In the genomic region with DNA sequence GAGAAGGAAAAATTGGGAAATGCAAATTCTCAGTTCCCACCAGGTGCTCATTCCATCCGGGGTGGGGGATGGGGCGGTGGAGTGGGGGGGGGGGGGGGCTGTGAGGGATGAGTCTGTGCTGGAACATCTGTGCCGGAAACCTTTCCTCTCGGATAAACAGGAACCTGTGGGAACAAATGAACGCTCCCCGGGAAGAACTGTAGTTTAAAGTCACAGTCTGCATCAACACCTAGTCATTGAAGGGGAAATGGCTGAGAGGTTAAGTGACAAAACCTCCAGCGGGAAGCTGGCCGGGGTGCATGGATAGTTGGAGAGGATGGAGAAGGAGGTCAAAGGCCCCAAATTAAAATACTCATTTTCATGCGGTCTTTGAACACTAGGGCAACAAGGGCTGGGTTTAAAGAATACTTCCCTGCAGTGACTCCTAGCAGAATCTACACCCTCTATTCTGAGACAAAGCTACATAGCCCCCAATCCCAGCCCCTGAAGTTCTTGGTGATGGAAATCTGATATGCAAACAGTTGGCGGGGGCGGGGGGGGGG, we compare ENCODE assay signal across 11 mouse cellular contexts. TPM values are rescaled to one million over a fixed set of nuclear protein-coding genes. Genes with fewer than 3 reads are reported as not detected.
DNase-seq lines count a peak whose midpoint lies in the region; ATAC-seq lines count a peak whose summit lies in the region.
"Had no signal": no experiment of that assay in that cellular context is flagged by ENCODE, and none has a peak within 500 bp of the region (broad histone marks: within the 10 kb centered on the region; RNA-seq: fewer than 3 reads in every experiment).

No protein-coding gene starts in this region.

- peaks cover 11% of the 10 kb centered on the region for H3K4me1 ChIP-seq in heart, embryonic 12.5 days (replicated peaks)
- no peaks in the 10 kb centered on the region for H3K4me1 ChIP-seq in forebrain, embryonic 13.5 days
- H3K4me1 ChIP-seq in liver, embryonic 13.5 days (replicated peaks), result peaks cover 22% of the 10 kb centered on the region

- H3K9ac ChIP-seq in heart, embryonic 12.5 days, result no peak overlapping the region
- no peak overlapping the region for H3K9ac ChIP-seq in forebrain, embryonic 13.5 days
- no peak overlapping the region for H3K9ac ChIP-seq in liver, embryonic 13.5 days

- DNase-seq in heart, postnatal 14 days, result no peak
- DNase-seq in ZHBTc4 (ENCODE audit: low read depth, low spot score), result peak; percentile 50
- DNase-seq in liver, embryonic 13.5 days, result no peak
- DNase-seq in adrenal gland, adult 8-10 months, result no peak
- no peak for DNase-seq in spleen, adult 18-20 months
- no peak for DNase-seq in layer of hippocampus, adult 9-11 months
- DNase-seq: thymus, postnatal 14 days had no signal

- H3K9me3 ChIP-seq in heart, embryonic 12.5 days (replicated peaks), result no peaks in the 10 kb centered on the region
- no peaks in the 10 kb centered on the region for H3K9me3 ChIP-seq in forebrain, embryonic 13.5 days (replicated peaks)
- H3K9me3 ChIP-seq in liver, embryonic 13.5 days (replicated peaks), result no peaks in the 10 kb centered on the region

- peak overlapping the region; percentile 78 for H3K4me2 ChIP-seq in heart, embryonic 12.5 days
- H3K4me2 ChIP-seq in forebrain, embryonic 13.5 days, result peak overlapping the region; percentile 39; the same call in 1 of the 2 replicates
- H3K4me2 ChIP-seq in liver, embryonic 13.5 days, result peak overlapping the region; percentile 23; the same call in 1 of the 2 replicates

- no peak for ATAC-seq in heart, embryonic 12.5 days (ENCODE audit: insufficient number of reproducible peaks, low FRiP score)
- ATAC-seq in forebrain, embryonic 13.5 days, result peak; percentile 8; the same call in 1 of the 2 replicates
- no peak for ATAC-seq in liver, embryonic 13.5 days (ENCODE audit: low read depth)

- intact Hi-C loops in heart, postnatal 14 days (cut with DNase I), result no loop called here

- H3K27me3 ChIP-seq in heart, embryonic 12.5 days (replicated peaks), result no peaks in the 10 kb centered on the region
- no peaks in the 10 kb centered on the region for H3K27me3 ChIP-seq in forebrain, embryonic 13.5 days
- H3K27me3 ChIP-seq in liver, embryonic 13.5 days, result no peaks in the 10 kb centered on the region
- H3K27me3 ChIP-seq: CH12.LX had no signal

- no peaks in the 10 kb centered on the region for H3K36me3 ChIP-seq in heart, embryonic 12.5 days
- H3K36me3 ChIP-seq in forebrain, embryonic 13.5 days (ENCODE audit: poor library complexity, severe bottlenecking), result no peaks in the 10 kb centered on the region
- H3K36me3 ChIP-seq in liver, embryonic 13.5 days, result no peaks in the 10 kb centered on the region

- 9% methylated on average over 11 of the region's 11 CpGs for WGBS in heart, embryonic 12.5 days
- WGBS in forebrain, embryonic 13.5 days, result 8% methylated on average over 11 of the region's 11 CpGs
- WGBS in liver, embryonic 13.5 days (ENCODE audit: insufficient replicate concordance), result 17% methylated on average over 11 of the region's 11 CpGs

- H3K27ac ChIP-seq in heart, embryonic 12.5 days (ENCODE audit: poor library complexity, severe bottlenecking), result no peak overlapping the region
- H3K27ac ChIP-seq in forebrain, embryonic 13.5 days, result no peak overlapping the region
- no peak overlapping the region for H3K27ac ChIP-seq in liver, embryonic 13.5 days

- H3K4me3 ChIP-seq in heart, embryonic 12.5 days, result no peak overlapping the region
- no peak overlapping the region for H3K4me3 ChIP-seq in forebrain, embryonic 13.5 days
- H3K4me3 ChIP-seq in liver, embryonic 13.5 days (replicated peaks), result no peak overlapping the region
- H3K4me3 ChIP-seq: myocyte had no signal

RNA-seq across cellular contexts. Expression of gene Glyatl3, which starts 10.0 kb away (rescaled TPM):
- not detected in 2 replicates for polyA plus RNA-seq in heart, embryonic 12.5 days (2016; fragmentation: Nextera tagmentation; extraction: Ambion mirVana)
- not detected for total RNA-seq in heart, postnatal 14 days (2021)
- not detected in 2 replicates for polyA plus RNA-seq in forebrain, embryonic 13.5 days (2015; fragmentation: Nextera tagmentation; extraction: Ambion mirVana)
- polyA plus RNA-seq in liver, embryonic 13.5 days (2015; fragmentation: Nextera tagmentation; extraction: Ambion mirVana), result not detected in 2 replicates
- not detected for total RNA-seq in adrenal gland, adult 8-10 months (2022)
- total RNA-seq: CH12.LX had no signal
- polyA plus RNA-seq: myocyte had no signal

RNA-seq across cellular contexts. Expression of gene 9130008F23Rik, which starts 23.8 kb away (rescaled TPM):
- 3.4 and 4.5 TPM in 2 replicates for polyA plus RNA-seq in heart, embryonic 12.5 days (2016; fragmentation: Nextera tagmentation; extraction: Ambion mirVana)
- under 1 TPM; 0.57 to 0.59 TPM for total RNA-seq in heart, postnatal 14 days (2021)
- polyA plus RNA-seq in forebrain, embryonic 13.5 days (2015; fragmentation: Nextera tagmentation; extraction: Ambion mirVana), result 0.37 and 0.81 TPM in 2 replicates
- 0.42 and 0.78 TPM in 2 replicates for polyA plus RNA-seq in liver, embryonic 13.5 days (2015; fragmentation: Nextera tagmentation; extraction: Ambion mirVana)
- total RNA-seq in adrenal gland, adult 8-10 months (2022), result 1 to 10 TPM in 2 of 4 experiments, under 1 TPM in 2; 0.49 to 1.4 (median 1.0) TPM
- total RNA-seq: CH12.LX had no signal

RNA-seq across cellular contexts. Expression of gene Mut, which starts 30.4 kb away (rescaled TPM):
- polyA plus RNA-seq in heart, embryonic 12.5 days (2016; fragmentation: Nextera tagmentation; extraction: Ambion mirVana), result 40.4 and 43.6 TPM in 2 replicates
- total RNA-seq in heart, postnatal 14 days (2021), result 100 to 1,000 TPM; 104 to 118 TPM
- polyA plus RNA-seq in forebrain, embryonic 13.5 days (2015; fragmentation: Nextera tagmentation; extraction: Ambion mirVana), result 19.1 and 23.3 TPM in 2 replicates
- polyA plus RNA-seq in liver, embryonic 13.5 days (2015; fragmentation: Nextera tagmentation; extraction: Ambion mirVana), result 26.8 and 33.5 TPM in 2 replicates
- 100 to 1,000 TPM; 114 to 181 (median 161) TPM for total RNA-seq in adrenal gland, adult 8-10 months (2022)

RNA-seq across cellular contexts. Expression of gene Cenpq, which starts 30.7 kb away (rescaled TPM):
- 17.0 and 20.2 TPM in 2 replicates for polyA plus RNA-seq in heart, embryonic 12.5 days (2016; fragmentation: Nextera tagmentation; extraction: Ambion mirVana)
- 1 to 10 TPM; 5.8 to 6.0 TPM for total RNA-seq in heart, postnatal 14 days (2021)
- polyA plus RNA-seq in forebrain, embryonic 13.5 days (2015; fragmentation: Nextera tagmentation; extraction: Ambion mirVana), result 29.5 and 29.6 TPM in 2 replicates
- 28.3 and 35.7 TPM in 2 replicates for polyA plus RNA-seq in liver, embryonic 13.5 days (2015; fragmentation: Nextera tagmentation; extraction: Ambion mirVana)
- 1 to 10 TPM; 6.9 to 9.8 (median 8.1) TPM for total RNA-seq in adrenal gland, adult 8-10 months (2022)

Comparison
In these comparisons a context has a peak if more than half of its experiments do, and no peak if none do; other contexts are left out.
1. H3K4me2 ChIP-seq: peak in every context shown above with its lines; median percentile 78 in heart, embryonic 12.5 days; 39 in forebrain, embryonic 13.5 days; 23 in liver, embryonic 13.5 days.